Mouse (Mus musculus): ENCODE measurements around the gene Vmn1r197. TPM values are rescaled to one million over a fixed set of nuclear protein-coding genes. Genes with fewer than 3 reads are reported as not detected.

Vmn1r197 gene
- polyA plus RNA-seq (2017; shearing (Covaris generic)), result under 1 TPM; 0.07 to 0.15 TPM

DNA sequence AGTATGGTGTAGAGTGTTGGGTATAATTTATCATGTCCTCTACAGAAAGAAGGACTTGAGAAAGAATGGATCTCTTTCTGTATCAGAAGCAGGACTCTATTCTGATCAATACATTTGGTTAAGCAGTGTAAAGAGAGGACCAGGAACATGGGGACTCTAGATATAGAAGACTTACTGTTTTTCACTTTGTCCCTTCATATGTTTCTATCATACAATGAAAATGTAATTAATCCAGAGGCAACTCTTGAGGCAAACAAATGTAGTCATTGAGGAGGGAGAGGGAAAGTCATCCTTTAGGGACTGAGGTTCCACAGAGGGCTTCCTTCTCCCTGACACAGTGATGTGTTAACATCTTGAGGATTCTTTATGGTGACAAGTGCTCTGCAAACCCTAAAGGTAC, at the start of gene Vmn1r197:
Vmn1r197 (plus strand) TSS at position 301 of the 400 bp plus-strand sequence.

DNA sequence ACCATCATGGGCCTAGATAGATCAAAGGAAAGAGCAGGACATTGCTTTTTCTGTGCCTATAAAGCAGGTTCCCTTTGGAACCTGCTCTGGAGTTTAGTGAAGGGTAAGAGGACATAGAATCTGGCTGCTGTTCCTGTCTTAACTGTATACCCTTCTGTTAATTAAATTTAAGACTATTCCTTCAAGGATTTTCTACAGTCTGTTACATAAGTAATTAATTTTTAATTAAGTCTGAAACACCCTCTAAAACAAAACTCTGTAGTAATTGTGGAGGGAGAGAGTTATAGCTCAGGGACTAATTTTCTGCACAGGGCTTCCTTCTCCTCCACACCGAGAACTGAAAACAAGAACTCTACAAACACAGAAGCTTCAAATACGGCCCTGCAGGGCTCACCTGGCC, 34.8 kb upstream of the Vmn1r197 start, which contains the start of gene Vmn1r196:
Vmn1r196 (plus strand) TSS at position 301 of the 400 bp plus-strand sequence.

DNA sequence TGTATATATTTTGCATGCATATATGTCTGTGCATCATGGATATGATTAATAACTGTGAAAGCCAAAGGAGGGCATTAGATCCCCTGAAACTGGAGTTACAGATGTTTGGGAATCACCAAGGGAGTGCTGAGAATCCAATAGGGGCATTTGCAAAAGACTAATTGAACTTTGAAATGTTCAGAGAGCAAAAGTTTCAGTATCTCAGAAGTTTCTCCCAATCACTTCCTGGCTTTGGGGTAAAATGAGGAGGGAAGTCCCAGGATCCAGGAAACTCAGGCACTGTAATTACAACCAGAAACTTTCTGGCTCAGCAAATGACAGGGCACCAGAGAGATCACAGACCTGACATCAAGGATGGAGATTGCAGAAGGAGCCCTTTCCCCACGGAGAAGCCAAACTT, 25.7 kb downstream of the Vmn1r197 start, which contains the start of gene Vmn1r198:
Vmn1r198 (plus strand) TSS at position 301 of the 400 bp plus-strand sequence.

DNA sequence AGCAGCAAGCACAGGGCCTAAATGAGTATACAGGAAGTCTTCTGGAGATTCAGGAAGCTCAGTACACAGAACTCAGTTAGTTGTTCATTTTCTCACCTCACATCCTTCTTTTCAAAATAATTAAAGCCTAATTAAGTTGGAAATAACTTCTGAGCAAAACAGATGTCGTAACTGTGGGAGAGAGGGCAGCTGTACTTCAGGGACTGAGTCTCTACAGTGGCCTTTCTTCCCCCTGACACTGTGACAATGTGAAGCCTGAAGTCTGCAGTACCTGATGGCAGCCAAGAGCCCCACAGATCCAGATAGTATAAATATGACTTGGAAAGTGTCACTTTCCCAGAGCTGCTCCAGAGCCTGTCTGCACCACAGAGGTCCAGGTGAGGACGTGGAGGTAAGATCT, 55.1 kb downstream of the Vmn1r197 start, which contains the start of gene Vmn1r199:
Vmn1r199 (plus strand) TSS at position 301 of the 400 bp plus-strand sequence.

Other genes starting within 250 kb of the Vmn1r197 start
- under 1 TPM in 1 of 2 experiments, not detected in 1; 0.05 TPM for gene Vmn1r188, start 240.1 kb upstream of the Vmn1r197 start, polyA plus RNA-seq (2017; shearing (Covaris generic))
- gene Vmn1r189, start 218.8 kb upstream of the Vmn1r197 start, polyA plus RNA-seq (2017; shearing (Covaris generic)), result not detected
- gene Vmn1r191, start 140.6 kb upstream of the Vmn1r197 start, polyA plus RNA-seq (2017; shearing (Covaris generic)), result under 1 TPM in 1 of 2 experiments, not detected in 1; 0.06 TPM
- not detected for gene Vmn1r192, start 133.4 kb upstream of the Vmn1r197 start, polyA plus RNA-seq (2017; shearing (Covaris generic))
- gene Vmn1r193, start 101.4 kb upstream of the Vmn1r197 start, polyA plus RNA-seq (2017; shearing (Covaris generic)), result under 1 TPM; 0.06 to 0.42 TPM
- not detected for gene Vmn1r194, start 80.4 kb upstream of the Vmn1r197 start, polyA plus RNA-seq (2017; shearing (Covaris generic))
- under 1 TPM in 1 of 2 experiments, not detected in 1; 0.66 TPM for gene Vmn1r195, start 54.1 kb upstream of the Vmn1r197 start, polyA plus RNA-seq (2017; shearing (Covaris generic))
- gene Vmn1r196, start 34.7 kb upstream of the Vmn1r197 start, polyA plus RNA-seq (2017; shearing (Covaris generic)), result not detected
- gene Vmn1r198, start 25.8 kb downstream of the Vmn1r197 start, polyA plus RNA-seq (2017; shearing (Covaris generic)), result under 1 TPM; 0.10 to 0.34 TPM
- 1 to 10 TPM in 1 of 2 experiments, not detected in 1; 2.2 TPM for gene Vmn1r199, start 55.2 kb downstream of the Vmn1r197 start, polyA plus RNA-seq (2017; shearing (Covaris generic))
- gene Vmn1r200, start 65.8 kb downstream of the Vmn1r197 start, polyA plus RNA-seq (2017; shearing (Covaris generic)), result under 1 TPM; 0.10 to 0.93 TPM
- gene Vmn1r201, start 147.3 kb downstream of the Vmn1r197 start, polyA plus RNA-seq (2017; shearing (Covaris generic)), result under 1 TPM; 0.04 to 0.06 TPM
- gene Vmn1r202, start 180.8 kb downstream of the Vmn1r197 start, polyA plus RNA-seq (2017; shearing (Covaris generic)), result under 1 TPM in 1 of 2 experiments, not detected in 1; 0.06 TPM
- gene Vmn1r203, start 193.5 kb downstream of the Vmn1r197 start, polyA plus RNA-seq (2017; shearing (Covaris generic)), result under 1 TPM; 0.16 to 0.28 TPM
- gene Vmn1r204, start 228.6 kb downstream of the Vmn1r197 start, polyA plus RNA-seq (2017; shearing (Covaris generic)), result not detected